Mouse (Mus musculus) spleen, postnatal 4 days (tissue): ENCODE results near the gene Psg16.

Source experiments
- DNase-seq, 2 experiments: peaks; one replicate each; pipeline ENCODE4 v3.0.0; 2022; ENCODE audit warnings: low spot score in 2 of 2

Gene Psg16

GRCm38 (mm10) chr7:17073904-17074615, at the start of gene Psg16:
TSS of gene Psg16 (plus strand) at chr7:17074040.
- peak; percentile 65 to 83 for DNase-seq

- DNase-seq, result no peak
Measured at GRCm38 (mm10) chr7:17024141-17024540, 49.7 kb upstream of the Psg16 start.

- peak; percentile 46 to 75 for DNase-seq
Measured at GRCm38 (mm10) chr7:17024814-17025504, 48.9 kb upstream of the Psg16 start.

GRCm38 (mm10) chr7:17025505-17025894, 48.3 kb upstream of the Psg16 start:
- no peak for DNase-seq

- DNase-seq, result no peak
Measured at GRCm38 (mm10) chr7:17025896-17026622, 47.8 kb upstream of the Psg16 start.

GRCm38 (mm10) chr7:17026710-17027587, 46.9 kb upstream of the Psg16 start:
- peak in 1 of 2 experiments; percentile 66 for DNase-seq

GRCm38 (mm10) chr7:17027588-17028343, 46.1 kb upstream of the Psg16 start, which contains the start of gene Ppp5c:
TSS of gene Ppp5c (minus strand) at chr7:17027924.
- peak; percentile 87 to 92 for DNase-seq

GRCm38 (mm10) chr7:17028923-17029322, 44.9 kb upstream of the Psg16 start:
- DNase-seq, result no peak

- DNase-seq, result no peak
Measured at GRCm38 (mm10) chr7:17030239-17030638, 43.6 kb upstream of the Psg16 start.

GRCm38 (mm10) chr7:17038018-17038695, 35.7 kb upstream of the Psg16 start:
- DNase-seq, result no peak

GRCm38 (mm10) chr7:17039373-17039772, 34.5 kb upstream of the Psg16 start:
- no peak for DNase-seq

GRCm38 (mm10) chr7:17045743-17046142, 28.1 kb upstream of the Psg16 start:
- DNase-seq, result no peak

- DNase-seq, result no peak
Measured at GRCm38 (mm10) chr7:17047041-17047682, 26.7 kb upstream of the Psg16 start.

GRCm38 (mm10) chr7:17048431-17049190, 25.2 kb upstream of the Psg16 start:
- no peak for DNase-seq

- no peak for DNase-seq
Measured at GRCm38 (mm10) chr7:17050491-17050890, 23.3 kb upstream of the Psg16 start.

GRCm38 (mm10) chr7:17050933-17051594, 22.8 kb upstream of the Psg16 start:
- DNase-seq, result peak; percentile 65 to 88

- DNase-seq, result no peak
Measured at GRCm38 (mm10) chr7:17054325-17054989, 19.4 kb upstream of the Psg16 start.
